Mouse (Mus musculus): ENCODE results near the gene Flvcr2.

GRCm38 (mm10) chr12:85749861-85750260 is 3.5 kb downstream of the Flvcr2 start:
- TF ChIP-seq POLR2A (IDR thresholded peaks at IDR 0.05; ENCODE audit: insufficient read length, low read depth), result no peak
- no peak for TF ChIP-seq TCF12 (IDR thresholded peaks at IDR 0.05; ENCODE audit: insufficient read depth, poor library complexity, severe bottlenecking)
- no peak for TF ChIP-seq USF1 (IDR thresholded peaks at IDR 0.05; ENCODE audit: low read depth)
- TF ChIP-seq MYOD1 (IDR thresholded peaks at IDR 0.05; ENCODE audit: control insufficient read depth in 1 of 3, insufficient read length in 2 of 3, low read depth in 2 of 3), result no peak
- no peak for TF ChIP-seq CEBPB (IDR thresholded peaks at IDR 0.05; ENCODE audit: insufficient read depth, poor library complexity, severe bottlenecking)
- TF ChIP-seq POLR2AphosphoS2 (IDR thresholded peaks at IDR 0.05; ENCODE audit: insufficient read length, low read depth), result no peak
- no peak for TF ChIP-seq TCF3 (IDR thresholded peaks at IDR 0.05; ENCODE audit: insufficient read length, low read depth)
- TF ChIP-seq REST (IDR thresholded peaks at IDR 0.05; ENCODE audit: insufficient read depth, insufficient read length), result no peak
- TF ChIP-seq E2F4 (IDR thresholded peaks at IDR 0.05; ENCODE audit: insufficient read depth), result no peak
